Mouse (Mus musculus) kidney, postnatal 0 days (tissue): ENCODE results near the gene Mcm5. TPM values are rescaled to one million over a fixed set of nuclear protein-coding genes. Genes with fewer than 3 reads are reported as not detected.
A peak's percentile ranks its signal among the peaks of the same experiment; 100 is the strongest.

Experiments used
- ATAC-seq: fragments of 200-750 bp; cut with Nextera tagmentation; replicated peaks from 2 replicates; pipeline ENCODE4 v1.8.0; 2017; ENCODE audit warnings: low read depth, moderate number of reproducible peaks, moderate TSS enrichment, moderate library complexity; ENCODE audit not compliant: low FRiP score
- DNase-seq: peaks from one replicate; pipeline ENCODE4 v3.0.0-alpha.2; 2016; ENCODE audit warnings: low spot score
- H3K27ac ChIP-seq: fragments of 300-500 bp; sonication (generic); 2 replicates; pipeline ENCODE4 v1.5.1; 2014; ENCODE audit warnings: mild to moderate bottlenecking
- H3K27me3 ChIP-seq: fragments of 300-500 bp; sonication (generic); 2 replicates; pipeline ENCODE4 v1.6.1; 2014; ENCODE audit warnings: low read length, mixed read lengths; ENCODE audit not compliant: insufficient read depth
- H3K36me3 ChIP-seq: fragments of 300-500 bp; sonication (generic); 2 replicates; pipeline ENCODE4 v1.6.1; 2014; ENCODE audit warnings: low read length, mixed read lengths; ENCODE audit not compliant: insufficient read depth
- H3K4me1 ChIP-seq: fragments of 300-500 bp; sonication (generic); replicated peaks from 2 replicates; pipeline ENCODE4 v1.6.1; 2014; ENCODE audit warnings: antibody characterized with exemption, low read length, mixed read lengths; ENCODE audit not compliant: insufficient read depth
- H3K4me2 ChIP-seq: fragments of 300-500 bp; sonication (generic); 2 replicates; pipeline ENCODE4 v1.6.1; 2014; ENCODE audit warnings: mild to moderate bottlenecking, low read length, moderate library complexity, mixed read lengths
- H3K4me3 ChIP-seq: fragments of 300-500 bp; sonication (generic); replicated peaks from 2 replicates; pipeline ENCODE4 v1.5.1; 2014; ENCODE audit warnings: low read depth, low read length
- H3K9ac ChIP-seq: fragments of 300-500 bp; sonication (generic); 2 replicates; pipeline ENCODE4 v1.6.1; 2014; ENCODE audit warnings: low read depth, low read length
- H3K9me3 ChIP-seq: fragments of 300-500 bp; sonication (generic); replicated peaks from 2 replicates; pipeline ENCODE4 v1.6.1; 2016; ENCODE audit warnings: low read length, inconsistent platforms, mixed read lengths
- CTCF ChIP-seq: IDR thresholded peaks from 2 replicates; pipeline ENCODE4 v1.5.1; 2016; ENCODE audit warnings: antibody characterized with exemption, low read depth, mild to moderate bottlenecking, moderate library complexity
- whole genome bisulfite sequencing: fragments of 180-500 bp; shearing (Covaris S2); extraction: QIAGEN DNeasy Blood & Tissue Kit; methylation state at CpG from one replicate; pipeline ENCODE4 v1.1.7; 2014; 5-methylcytosine and 5-hydroxymethylcytosine counted together
- polyA plus RNA-seq: library from polyadenylated mRNA; unstranded; fragments of >200 nt; fragmentation: Nextera tagmentation; extraction: Ambion mirVana; gene quantifications from 2 replicates; pipeline ENCODE4 v1.2.1, GENCODE M21; 2015

The Mcm5 gene
- polyA plus RNA-seq, 1 experiment from 2014 or later: 63.7 TPM

DNA sequence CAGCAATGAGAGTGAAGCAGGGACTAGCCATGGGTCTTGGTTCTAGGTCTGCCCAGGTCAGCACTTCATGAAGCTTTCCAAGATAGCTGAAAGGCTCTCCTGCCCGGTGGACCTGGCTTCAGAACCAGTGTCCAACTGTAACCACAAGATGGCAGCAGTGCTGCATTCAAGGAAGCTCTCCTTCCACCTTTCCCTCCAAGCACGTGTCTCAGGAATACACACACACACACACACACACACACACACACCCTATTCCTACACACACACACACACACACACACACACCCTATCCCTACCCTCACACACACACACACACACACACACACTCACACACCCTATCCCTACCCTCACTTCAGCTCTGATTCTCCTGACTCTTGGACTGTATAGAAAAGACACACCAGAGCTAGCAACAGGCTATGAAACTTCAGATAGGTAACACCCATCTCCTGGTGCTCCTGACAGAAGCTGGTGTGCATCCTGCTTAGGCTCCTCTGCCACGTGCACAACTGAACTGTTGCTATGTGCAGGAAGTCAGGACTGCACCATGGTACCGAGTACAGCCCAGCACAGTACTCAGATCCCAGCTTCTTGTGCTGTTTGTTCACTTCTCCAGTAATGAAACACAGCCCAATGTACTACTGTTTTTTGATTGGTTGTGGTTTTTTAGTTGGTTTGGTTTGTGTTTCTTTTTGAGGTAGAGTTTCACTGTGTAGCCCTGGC lies 37.6 kb upstream of the Mcm5 start:
- ATAC-seq: peak; percentile 77
- Histone ChIP-seq H3K4me2 (no peak overlapping the region), H3K9ac (no peak overlapping the region), H3K9me3 (no peaks in the 10 kb centered on the region), H3K27ac (no peak overlapping the region), H3K4me3 (no peak overlapping the region), H3K27me3 (no peaks in the 10 kb centered on the region), H3K4me1 (no peaks in the 10 kb centered on the region), H3K36me3 (no peaks in the 10 kb centered on the region)
- 19% methylated on average over 4 of the region's 4 CpGs for whole genome bisulfite sequencing
- peak; percentile 89 for DNase-seq
- peak; percentile 95 for TF ChIP-seq CTCF

DNA sequence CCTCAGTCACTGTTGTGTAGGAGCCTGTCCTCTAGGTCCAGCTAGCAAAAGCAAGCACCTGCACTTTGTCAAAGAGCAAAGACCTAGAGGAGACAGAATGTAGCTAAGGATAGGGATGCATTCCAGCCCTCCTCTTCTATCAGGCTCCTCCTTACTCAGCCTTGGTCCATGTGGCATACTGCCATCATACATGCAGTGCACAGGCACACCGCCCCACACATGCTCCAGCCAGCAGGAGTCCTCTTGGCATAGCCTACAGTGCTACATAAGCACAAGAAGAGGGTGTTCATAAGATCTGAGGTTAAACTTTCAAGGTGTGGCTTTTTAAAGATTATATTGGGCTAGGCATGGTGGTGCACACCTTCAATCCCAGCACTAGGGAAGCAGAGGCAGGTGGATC lies 34.5 kb upstream of the Mcm5 start:
- Histone ChIP-seq H3K9ac (no peak overlapping the region), H3K9me3 (no peaks in the 10 kb centered on the region), H3K4me2 (no peak overlapping the region), H3K4me3 (no peak overlapping the region), H3K4me1 (no peaks in the 10 kb centered on the region), H3K36me3 (no peaks in the 10 kb centered on the region), H3K27ac (no peak overlapping the region), H3K27me3 (no peaks in the 10 kb centered on the region)
- DNase-seq (no peak), ATAC-seq (no peak)
- TF ChIP-seq CTCF: no peak
- WGBS: 83% methylated on average over 1 of the region's 1 CpGs

DNA sequence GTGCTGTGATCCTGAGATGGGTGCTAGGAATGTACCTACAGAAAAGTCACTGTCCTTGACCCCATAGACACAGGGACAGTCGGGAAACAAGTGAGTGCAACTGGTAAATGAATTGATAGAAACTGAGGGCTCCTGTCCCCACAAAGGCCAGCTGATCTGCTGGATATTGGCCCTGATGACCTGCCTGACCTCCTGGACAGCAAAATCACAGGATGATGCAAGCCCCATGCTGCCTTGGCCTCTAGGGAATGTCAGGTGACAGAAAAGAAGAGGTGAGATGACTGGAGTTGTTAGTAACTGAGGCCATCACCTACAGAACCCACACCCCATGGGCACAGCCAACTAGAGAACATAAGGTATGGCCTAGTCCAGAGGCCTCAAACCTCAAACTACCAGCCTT lies 31.2 kb upstream of the Mcm5 start:
- no peak for DNase-seq
- Histone ChIP-seq H3K9me3 (no peaks in the 10 kb centered on the region), H3K4me2 (no peak overlapping the region), H3K4me1 (no peaks in the 10 kb centered on the region), H3K9ac (no peak overlapping the region), H3K27ac (no peak overlapping the region), H3K4me3 (no peak overlapping the region), H3K36me3 (no peaks in the 10 kb centered on the region), H3K27me3 (no peaks in the 10 kb centered on the region)
- WGBS: 74% methylated on average over 1 of the region's 1 CpGs
- no peak for TF ChIP-seq CTCF
- ATAC-seq: no peak

DNA sequence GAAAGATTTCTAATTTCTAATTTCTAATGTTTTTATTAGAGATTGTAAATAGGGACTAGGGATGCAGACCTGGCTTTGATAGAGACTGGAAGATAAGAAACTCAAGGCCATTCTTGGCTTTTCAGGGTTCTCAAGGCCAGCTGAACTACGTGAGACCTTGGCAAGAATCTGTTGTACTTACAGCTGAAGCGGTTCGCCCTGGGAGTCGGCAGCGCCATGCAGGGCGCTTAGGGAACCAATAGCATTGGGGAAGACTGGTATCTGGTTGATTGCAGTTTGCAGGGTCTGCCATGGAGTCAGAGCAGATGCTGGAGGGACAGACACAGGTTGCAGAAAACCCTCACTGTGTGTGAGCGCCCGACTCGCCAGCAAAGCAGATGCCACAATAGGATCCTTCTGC lies 30.5 kb upstream of the Mcm5 start:
- no peak overlapping the region for H3K4me3 ChIP-seq
- DNase-seq (no peak), ATAC-seq (no peak)
- no peak overlapping the region for H3K27ac ChIP-seq
- H3K9ac ChIP-seq: no peak overlapping the region
- TF ChIP-seq CTCF: no peak
- H3K27me3 ChIP-seq: no peaks in the 10 kb centered on the region
- H3K4me1 ChIP-seq: no peaks in the 10 kb centered on the region
- no peak overlapping the region for H3K4me2 ChIP-seq
- WGBS: 94% methylated on average over 9 of the region's 9 CpGs
- H3K9me3 ChIP-seq: no peaks in the 10 kb centered on the region
- no peaks in the 10 kb centered on the region for H3K36me3 ChIP-seq

GRCm38 (mm10) chr8:75081364-75082040 lies 27.9 kb upstream of the Mcm5 start:
- Histone ChIP-seq H3K4me2 (no peak overlapping the region), H3K36me3 (no peaks in the 10 kb centered on the region), H3K27me3 (no peaks in the 10 kb centered on the region), H3K4me1 (no peaks in the 10 kb centered on the region), H3K9ac (no peak overlapping the region), H3K4me3 (no peak overlapping the region), H3K27ac (no peak overlapping the region), H3K9me3 (no peaks in the 10 kb centered on the region)
- no peak for DNase-seq
- no peak for TF ChIP-seq CTCF
- ATAC-seq: no peak
- 59% methylated on average over 9 of the region's 9 CpGs for WGBS

- Histone ChIP-seq H3K9ac (no peak overlapping the region), H3K9me3 (no peaks in the 10 kb centered on the region), H3K4me1 (no peaks in the 10 kb centered on the region), H3K27me3 (no peaks in the 10 kb centered on the region), H3K36me3 (no peaks in the 10 kb centered on the region), H3K27ac (no peak overlapping the region), H3K4me3 (no peak overlapping the region), H3K4me2 (no peak overlapping the region)
- TF ChIP-seq CTCF: no peak
- ATAC-seq (no peak), DNase-seq (no peak)
- WGBS: 66% methylated on average over 6 of the region's 6 CpGs
Observed at GRCm38 (mm10) chr8:75082181-75082805, 27.1 kb upstream of the Mcm5 start.
